Mouse (Mus musculus) C3H10T1/2 (cell line): ENCODE data around the gene Mcl1. TPM values are rescaled to one million over a fixed set of nuclear protein-coding genes. Genes with fewer than 3 reads are reported as not detected.

Source experiments
- polyA plus RNA-seq, 2 experiments: library from polyadenylated mRNA; unstranded; fragments of >200 nt; fragmentation: generic; extraction: Trizol; gene quantifications; one replicate each; pipeline ENCODE4 v1.2.1; 2012; ENCODE audit warnings: missing spikeins in 2 of 2

Gene Mcl1
- 10 to 100 TPM; 11.1 to 38.8 TPM for polyA plus RNA-seq

GRCm38 (mm10) chr3:95658236-95658867, at the start of gene Mcl1:
TSS of gene Mcl1 (plus strand) at chr3:95658788.

DNA sequence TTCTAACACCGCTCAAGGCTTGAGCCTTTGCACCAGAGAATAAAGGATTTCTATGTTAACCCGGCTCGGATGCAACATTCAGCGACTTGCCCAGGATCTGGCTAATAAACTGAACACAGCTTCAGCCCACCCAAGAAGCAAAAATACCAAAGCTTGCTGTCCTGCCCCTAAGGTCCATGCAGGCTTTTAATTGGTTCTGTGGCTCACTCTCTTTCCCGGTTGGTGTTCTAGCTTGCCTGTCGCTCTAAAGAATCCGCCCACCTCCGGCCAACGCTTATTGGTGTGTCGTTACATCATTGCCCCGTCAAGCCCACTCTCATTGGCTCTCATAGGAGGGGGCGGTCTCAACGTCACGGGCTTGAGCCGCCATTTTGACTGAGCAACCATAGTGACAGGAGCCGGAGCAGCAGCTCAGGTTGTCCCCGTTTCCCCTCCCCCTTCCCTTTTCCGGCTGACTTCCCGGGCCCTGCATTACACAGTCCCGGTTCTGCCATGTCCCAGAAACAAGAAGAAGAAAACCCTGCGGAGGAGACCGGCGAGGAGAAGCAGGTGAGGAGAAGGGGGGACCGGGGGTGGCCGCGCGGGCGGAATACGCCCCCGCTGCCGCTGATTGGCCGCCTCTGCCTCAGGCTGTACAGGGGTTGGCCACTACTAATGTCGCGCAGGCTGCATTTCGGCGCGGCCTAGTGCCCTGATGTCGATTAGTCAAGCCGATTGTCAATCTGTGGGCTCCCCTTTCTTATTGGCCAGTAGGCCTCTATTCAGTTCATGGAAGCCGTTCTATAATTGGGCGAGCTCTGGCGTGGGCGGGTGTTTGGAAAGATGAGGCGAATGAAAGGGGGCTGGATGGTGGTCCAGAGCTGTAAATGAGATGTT, 33.7 kb upstream of the Mcl1 start, which contains the start of gene Ensa:
Gene Ensa (plus strand): TSS at position 366 of the 876 bp plus-strand sequence.

DNA sequence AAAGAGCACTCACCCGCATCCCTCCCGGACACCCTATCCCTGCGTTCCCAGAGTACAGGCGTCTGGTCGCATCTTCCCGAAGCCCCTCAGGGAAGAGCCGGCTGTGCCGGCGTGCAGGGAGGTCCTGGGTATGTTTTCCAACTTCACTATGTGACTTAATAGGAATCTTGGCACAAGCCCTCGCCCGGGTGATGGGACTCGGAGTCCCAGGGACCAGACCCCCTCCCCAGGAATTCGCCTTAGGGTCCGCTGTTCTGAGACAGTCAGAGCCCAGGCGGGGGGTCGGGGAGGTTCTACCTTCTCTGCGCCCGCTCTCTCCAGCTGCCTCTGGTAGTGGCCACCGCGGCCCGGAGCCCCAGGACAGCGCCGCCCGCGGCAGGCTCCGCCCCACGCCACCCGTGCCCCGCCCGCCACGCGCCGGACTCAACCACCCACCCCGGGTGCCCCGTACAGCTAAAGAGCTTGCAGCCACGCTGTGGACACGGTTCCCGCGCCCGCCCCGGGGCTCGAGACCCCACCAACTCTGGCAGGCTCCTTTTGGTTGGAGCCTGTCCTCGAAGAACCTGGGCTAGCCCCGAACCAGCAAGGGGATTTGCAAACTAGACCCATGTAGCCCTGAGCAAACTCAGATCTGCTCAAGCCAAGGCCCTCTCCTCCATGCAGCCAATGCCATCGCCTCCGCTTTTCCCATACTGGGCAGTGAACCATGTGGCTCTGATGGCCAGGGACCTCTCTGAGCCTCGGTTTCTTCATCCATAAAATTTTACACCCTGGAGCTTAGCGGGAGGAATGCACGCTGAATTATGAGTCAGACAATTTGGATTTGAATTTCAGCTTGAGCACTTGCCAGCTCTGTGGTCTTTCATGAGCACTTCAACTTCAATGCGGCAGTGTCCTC, 29.2 kb downstream of the Mcl1 start, which contains the start of gene Adamtsl4:
Gene Adamtsl4 (minus strand): TSS at position 394 of the 898 bp plus-strand sequence.

Other genes starting within 250 kb of the Mcl1 start
- gene Arnt, start 224.4 kb upstream of the Mcl1 start, polyA plus RNA-seq = 10 to 100 TPM in 1 of 2 experiments, 1 to 10 TPM in 1; 2.0 to 20.3 TPM
- gene Ctsk, start 159.5 kb upstream of the Mcl1 start, polyA plus RNA-seq = under 1 TPM in 1 of 2 experiments, not detected in 1; 0.25 TPM
- gene Ctss, start 132.0 kb upstream of the Mcl1 start, polyA plus RNA-seq = under 1 TPM in 1 of 2 experiments, not detected in 1; 0.07 TPM
- not detected for gene Hormad1, start 99.1 kb upstream of the Mcl1 start, polyA plus RNA-seq
- 1 to 10 TPM in 1 of 2 experiments, under 1 TPM in 1; 0.56 to 7.2 TPM for gene Golph3l, start 69.9 kb upstream of the Mcl1 start, polyA plus RNA-seq
- 10 to 100 TPM; 12.9 to 47.0 TPM for gene Ensa, start 33.8 kb upstream of the Mcl1 start, polyA plus RNA-seq
- 10 to 100 TPM in 1 of 2 experiments, 1 to 10 TPM in 1; 8.2 to 43.1 TPM for gene Adamtsl4, start 29.1 kb downstream of the Mcl1 start, polyA plus RNA-seq
- gene Ecm1, start 80.8 kb downstream of the Mcl1 start, polyA plus RNA-seq = 100 to 1,000 TPM; 311 to 601 TPM
- 10 to 100 TPM; 20.0 to 36.8 TPM for gene Tars2, start 101.4 kb downstream of the Mcl1 start, polyA plus RNA-seq
- 1 to 10 TPM in 1 of 2 experiments, under 1 TPM in 1; 0.95 to 7.4 TPM for gene Rprd2, start 160.1 kb downstream of the Mcl1 start, polyA plus RNA-seq
- 10 to 100 TPM; 14.8 to 27.7 TPM for gene Prpf3, start 197.1 kb downstream of the Mcl1 start, polyA plus RNA-seq
- gene Mrps21, start 212.7 kb downstream of the Mcl1 start, polyA plus RNA-seq = 100 to 1,000 TPM; 466 to 524 TPM
- 1 to 10 TPM; 1.1 to 1.2 TPM for gene Ciart, start 223.5 kb downstream of the Mcl1 start, polyA plus RNA-seq
- 1 to 10 TPM in 1 of 2 experiments, under 1 TPM in 1; 0.05 to 3.2 TPM for gene BC028528, start 233.2 kb downstream of the Mcl1 start, polyA plus RNA-seq
- gene Aph1a, start 235.2 kb downstream of the Mcl1 start, polyA plus RNA-seq = 100 to 1,000 TPM in 1 of 2 experiments, 10 to 100 TPM in 1; 84.0 to 110 TPM
- under 1 TPM; 0.02 to 0.11 TPM for gene Car14, start 245.9 kb downstream of the Mcl1 start, polyA plus RNA-seq